In the genomic region with DNA sequence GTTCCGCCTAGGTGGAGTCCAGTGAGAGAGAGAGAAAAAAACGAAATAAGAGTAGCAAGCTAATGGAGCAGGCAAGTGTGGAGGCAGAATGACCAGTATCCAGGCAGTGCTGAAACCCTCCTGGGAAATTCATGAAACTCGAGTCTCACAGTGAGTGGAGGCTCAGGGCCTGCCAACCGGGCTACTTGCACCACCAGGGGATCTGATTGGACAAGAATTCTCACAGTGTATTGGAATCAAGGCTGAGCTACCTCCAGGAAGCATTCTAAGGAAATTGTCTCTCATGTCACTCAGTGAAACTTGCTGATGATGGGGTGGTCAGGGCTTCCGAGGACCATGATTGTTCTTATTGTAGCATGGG, we compare ENCODE assay signal across 13 mouse cellular contexts. TPM values are rescaled to one million over a fixed set of nuclear protein-coding genes. Genes with fewer than 3 reads are reported as not detected.
DNase-seq lines count a peak whose midpoint lies in the region; ATAC-seq and TF ChIP-seq lines count a peak whose summit lies in the region.
"Had no signal": no experiment of that assay in that cellular context is flagged by ENCODE, and none has a peak within 500 bp of the region (broad histone marks: within the 10 kb centered on the region; RNA-seq: fewer than 3 reads in every experiment).

No protein-coding gene starts in this region.

- ATAC-seq in lung, postnatal 0 days: no peak
- no peak for ATAC-seq in embryonic facial prominence, embryonic 13.5 days (ENCODE audit: insufficient number of reproducible peaks, insufficient read depth, low FRiP score, low TSS enrichment, low read depth)
- ATAC-seq in neural tube, embryonic 14.5 days (ENCODE audit: low read depth): no peak
- ATAC-seq: CD4-positive, CD25-positive, alpha-beta regulatory T cell, adult 4 months had no signal

- peaks cover 7% of the 10 kb centered on the region; the same call in 1 of the 2 replicates for H3K4me1 ChIP-seq in lung, postnatal 0 days (ENCODE audit: insufficient read depth, low read depth, low read length)
- H3K4me1 ChIP-seq in embryonic facial prominence, embryonic 13.5 days: peaks cover 44% of the 10 kb centered on the region
- H3K4me1 ChIP-seq in neural tube, embryonic 14.5 days (ENCODE audit: control insufficient read depth, insufficient read depth, low read length): peaks cover 16% of the 10 kb centered on the region

- no peak overlapping the region for H3K27ac ChIP-seq in lung, postnatal 0 days (ENCODE audit: low read length)
- no peak overlapping the region for H3K27ac ChIP-seq in embryonic facial prominence, embryonic 13.5 days
- no peak overlapping the region for H3K27ac ChIP-seq in neural tube, embryonic 14.5 days (ENCODE audit: low read depth, low read length)
- H3K27ac ChIP-seq: limb, embryonic 15.5 days had no signal

- no peaks in the 10 kb centered on the region for H3K36me3 ChIP-seq in lung, postnatal 0 days (ENCODE audit: insufficient read depth, low read length)
- H3K36me3 ChIP-seq in embryonic facial prominence, embryonic 13.5 days: no peaks in the 10 kb centered on the region
- H3K36me3 ChIP-seq in neural tube, embryonic 14.5 days (ENCODE audit: control insufficient read depth, insufficient read depth, low read length): no peaks in the 10 kb centered on the region
- H3K36me3 ChIP-seq: limb, embryonic 15.5 days had no signal

- no peak for TF ChIP-seq EP300 in lung, postnatal 0 days (IDR thresholded peaks at IDR 0.05)

- TF ChIP-seq CTCF in lung, postnatal 0 days (IDR thresholded peaks at IDR 0.05): no peak

- H3K4me2 ChIP-seq in lung, postnatal 0 days (replicated peaks; ENCODE audit: low read depth, low read length): peak overlapping the region; percentile 70; the same call in 1 of the 2 replicates
- peak overlapping the region; percentile 89 for H3K4me2 ChIP-seq in embryonic facial prominence, embryonic 13.5 days
- peak overlapping the region; percentile 86; the same call in 1 of the 2 replicates for H3K4me2 ChIP-seq in neural tube, embryonic 14.5 days (ENCODE audit: low read depth, low read length)

- 0 out of 2 replicates have a peak overlapping the region, but pooled peaks have one; percentile 49 for H3K4me3 ChIP-seq in lung, postnatal 0 days (ENCODE audit: low read depth, low read length)
- H3K4me3 ChIP-seq in embryonic facial prominence, embryonic 13.5 days: peak overlapping the region; percentile 55
- no peak overlapping the region for H3K4me3 ChIP-seq in neural tube, embryonic 14.5 days (ENCODE audit: low read depth, low read length)
- H3K4me3 ChIP-seq: erythroblast, embryonic 14.5 days had no signal

- 60% methylated on average over 5 of the region's 5 CpGs for WGBS in lung, postnatal 0 days
- 19% methylated on average over 5 of the region's 5 CpGs for whole genome bisulfite sequencing in embryonic facial prominence, embryonic 13.5 days
- 17% methylated on average over 5 of the region's 5 CpGs for WGBS in neural tube, embryonic 14.5 days

- H3K27me3 ChIP-seq in lung, postnatal 0 days (replicated peaks; ENCODE audit: insufficient read depth, low read length): peaks cover 29% of the 10 kb centered on the region
- peaks cover 64% of the 10 kb centered on the region for H3K27me3 ChIP-seq in embryonic facial prominence, embryonic 13.5 days
- H3K27me3 ChIP-seq in neural tube, embryonic 14.5 days (ENCODE audit: control insufficient read depth, insufficient read depth, low read length): peaks cover 33% of the 10 kb centered on the region

- H3K9ac ChIP-seq in lung, postnatal 0 days (replicated peaks; ENCODE audit: low read depth): no peak overlapping the region
- peak overlapping the region; percentile 54; the same call in 1 of the 2 replicates for H3K9ac ChIP-seq in embryonic facial prominence, embryonic 13.5 days
- H3K9ac ChIP-seq in neural tube, embryonic 14.5 days (replicated peaks; ENCODE audit: low read depth, low read length): no peak overlapping the region
- H3K9ac ChIP-seq: limb, embryonic 15.5 days had no signal

- intact Hi-C loops in gastrocnemius, postnatal 36 days (cut with DNase I): loop anchor here (2.0 kb wide), 1 partner anchor 157 kb away; no protein-coding TSS in a partner anchor

- DNase-seq in gastrocnemius, postnatal 25 days: peak; percentile 17
- DNase-seq in gastrocnemius, postnatal 36 days: no peak
- no peak for DNase-seq in lung, postnatal 0 days (ENCODE audit: low spot score)
- DNase-seq in lung, postnatal 14 days: no peak
- no peak for DNase-seq in spleen, postnatal 36 days (ENCODE audit: low spot score in 2 of 2)
- DNase-seq in urinary bladder, postnatal 4 days (ENCODE audit: low spot score in 2 of 2): no peak
- DNase-seq: cerebellum, adult 18-20 months had no signal

- H3K9me3 ChIP-seq in lung, postnatal 0 days (ENCODE audit: low read length): no peaks in the 10 kb centered on the region
- no peaks in the 10 kb centered on the region for H3K9me3 ChIP-seq in embryonic facial prominence, embryonic 13.5 days
- no peaks in the 10 kb centered on the region for H3K9me3 ChIP-seq in neural tube, embryonic 14.5 days (ENCODE audit: control insufficient read depth, low read length)
- H3K9me3 ChIP-seq: limb, embryonic 15.5 days had no signal

RNA-seq across cellular contexts. Expression of a gene that starts 2.8 kb away (rescaled TPM):
- 1 to 10 TPM; 8.5 to 8.8 TPM for total RNA-seq in gastrocnemius, postnatal 25 days (2021)
- total RNA-seq in gastrocnemius, postnatal 36 days (2021): 10 to 100 TPM in 1 of 2 experiments, 1 to 10 TPM in 1; 9.3 to 10.3 TPM
- 3.0 and 3.8 TPM in 2 replicates for polyA plus RNA-seq in lung, postnatal 0 days (2015; fragmentation: Nextera tagmentation; extraction: Ambion mirVana)
- 3.7 and 4.3 TPM in 2 replicates for polyA plus RNA-seq in embryonic facial prominence, embryonic 13.5 days (2015; fragmentation: Nextera tagmentation; extraction: Ambion mirVana)
- polyA plus RNA-seq in neural tube, embryonic 14.5 days (2014; fragmentation: Nextera tagmentation; extraction: Ambion mirVana): 1.3 and 4.4 TPM in 2 replicates
- total RNA-seq: megakaryocyte-erythroid progenitor cell, adult 5-6 weeks had no signal
- polyA plus RNA-seq: CD4-positive, CD25-positive, alpha-beta regulatory T cell, adult 4 months; erythroblast, embryonic 14.5 days had no signal
